Mouse (Mus musculus): Measurements from ENCODE around the gene Pon1. TPM values are rescaled to one million over a fixed set of nuclear protein-coding genes. Genes with fewer than 3 reads are reported as not detected.

The Pon1 gene
- polyA plus RNA-seq, 1 experiment from 2014 or later: 11.1 TPM

GRCm38 (mm10) chr6:5156541-5157425 lies 37.0 kb downstream of the Pon1 start:
- Histone ChIP-seq H3K4me1 (no peaks in the 10 kb centered on the region), H3K27ac (replicated peaks) (no peak overlapping the region), H3K36me3 (0 out of 2 replicates have a peak, but pooled peaks cover 10% of the 10 kb centered on the region), H3K4me3 (replicated peaks) (no peak overlapping the region), H3K4me2 (replicated peaks) (no peak overlapping the region), H3K9me3 (replicated peaks) (no peaks in the 10 kb centered on the region), H3K27me3 (no peaks in the 10 kb centered on the region), H3K9ac (no peak overlapping the region)
- no peak for ATAC-seq (ENCODE audit: insufficient number of reproducible peaks, low FRiP score, low TSS enrichment, low read depth)
- 76% methylated on average over 6 of the region's 6 CpGs for WGBS

DNA sequence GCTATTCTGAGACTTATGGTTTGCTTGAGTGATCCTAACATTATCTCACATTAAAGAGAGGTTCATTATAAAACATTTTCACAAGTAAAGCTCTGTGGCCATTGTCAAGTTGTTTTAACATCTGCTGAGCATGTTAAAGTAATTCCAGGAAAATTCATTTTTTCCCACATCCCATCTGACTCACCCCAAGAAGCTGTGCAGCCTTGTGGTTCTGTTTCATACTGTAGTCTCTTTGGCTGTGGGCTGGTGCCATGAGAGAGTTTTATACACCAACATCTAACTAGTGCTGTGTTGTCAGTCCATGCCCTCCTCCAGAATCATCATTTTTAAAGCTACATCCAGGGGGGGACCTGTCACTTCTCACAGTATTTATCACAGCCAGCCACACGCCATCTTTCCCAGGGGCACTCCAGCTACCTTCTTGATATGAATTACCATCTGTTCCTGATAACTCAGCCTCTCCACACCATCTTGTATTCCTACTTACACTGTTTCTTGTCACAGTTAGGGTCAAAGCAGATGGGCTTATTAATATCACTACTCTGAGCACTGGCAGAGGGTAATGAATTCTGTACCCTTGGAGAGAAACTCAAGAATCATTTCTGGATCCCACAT lies 38.3 kb downstream of the Pon1 start:
- ATAC-seq (ENCODE audit: insufficient number of reproducible peaks, low FRiP score, low TSS enrichment, low read depth): no peak
- H3K36me3 ChIP-seq: 0 out of 2 replicates have a peak, but pooled peaks cover 10% of the 10 kb centered on the region
- no peak overlapping the region for H3K4me3 ChIP-seq (replicated peaks)
- no peak overlapping the region for H3K4me2 ChIP-seq (replicated peaks)
- H3K9me3 ChIP-seq (replicated peaks): no peaks in the 10 kb centered on the region
- no peaks in the 10 kb centered on the region for H3K4me1 ChIP-seq
- no peaks in the 10 kb centered on the region for H3K27me3 ChIP-seq
- no peak overlapping the region for H3K9ac ChIP-seq
- no peak overlapping the region for H3K27ac ChIP-seq (replicated peaks)
- WGBS: 81% methylated on average over 1 of the region's 1 CpGs

- Histone ChIP-seq H3K27ac (replicated peaks) (no peak overlapping the region), H3K4me1 (no peaks in the 10 kb centered on the region), H3K4me3 (replicated peaks) (no peak overlapping the region), H3K27me3 (no peaks in the 10 kb centered on the region), H3K9ac (no peak overlapping the region), H3K36me3 (0 out of 2 replicates have a peak, but pooled peaks cover 10% of the 10 kb centered on the region), H3K4me2 (replicated peaks) (no peak overlapping the region), H3K9me3 (replicated peaks) (no peaks in the 10 kb centered on the region)
- ATAC-seq (ENCODE audit: insufficient number of reproducible peaks, low FRiP score, low TSS enrichment, low read depth): no peak
- 87% methylated on average over 6 of the region's 6 CpGs for WGBS
Measured at GRCm38 (mm10) chr6:5154786-5155185, 39.0 kb downstream of the Pon1 start.

GRCm38 (mm10) chr6:5152185-5152584 lies 41.6 kb downstream of the Pon1 start:
- H3K9ac ChIP-seq: no peak overlapping the region
- no peaks in the 10 kb centered on the region for H3K9me3 ChIP-seq (replicated peaks)
- WGBS: 92% methylated on average over 2 of the region's 2 CpGs
- no peaks in the 10 kb centered on the region for H3K27me3 ChIP-seq
- no peak overlapping the region for H3K27ac ChIP-seq (replicated peaks)
- H3K4me2 ChIP-seq (replicated peaks): no peak overlapping the region
- no peak for ATAC-seq (ENCODE audit: insufficient number of reproducible peaks, low FRiP score, low TSS enrichment, low read depth)
- no peaks in the 10 kb centered on the region for H3K4me1 ChIP-seq
- H3K36me3 ChIP-seq: no peaks in the 10 kb centered on the region
- no peak overlapping the region for H3K4me3 ChIP-seq (replicated peaks)

DNA sequence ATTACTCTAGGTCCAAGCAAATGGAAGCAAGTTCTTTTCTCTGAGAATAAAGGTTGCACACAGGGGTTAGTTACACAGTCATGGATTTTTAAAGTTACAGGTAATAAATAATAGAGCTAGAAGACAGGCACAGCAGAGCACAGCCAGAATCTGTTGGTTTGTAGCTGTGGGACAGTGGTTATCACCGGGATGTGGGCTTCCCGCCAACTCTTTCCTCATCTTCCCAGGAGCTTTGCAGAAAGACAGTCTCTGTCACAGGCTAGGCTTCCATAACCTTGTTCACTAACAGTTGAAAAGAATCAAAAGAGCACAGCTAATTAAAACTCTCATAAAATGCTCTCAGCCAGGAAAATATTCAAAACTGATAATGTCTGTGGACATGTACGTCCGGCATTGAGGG lies 42.6 kb downstream of the Pon1 start:
- WGBS: 82% methylated on average over 4 of the region's 4 CpGs
- no peak for ATAC-seq (ENCODE audit: insufficient number of reproducible peaks, low FRiP score, low TSS enrichment, low read depth)
- H3K36me3 ChIP-seq: no peaks in the 10 kb centered on the region
- H3K9ac ChIP-seq: no peak overlapping the region
- no peaks in the 10 kb centered on the region for H3K4me1 ChIP-seq
- no peaks in the 10 kb centered on the region for H3K9me3 ChIP-seq (replicated peaks)
- no peak overlapping the region for H3K27ac ChIP-seq (replicated peaks)
- no peak overlapping the region for H3K4me3 ChIP-seq (replicated peaks)
- H3K27me3 ChIP-seq: no peaks in the 10 kb centered on the region
- no peak overlapping the region for H3K4me2 ChIP-seq (replicated peaks)

DNA sequence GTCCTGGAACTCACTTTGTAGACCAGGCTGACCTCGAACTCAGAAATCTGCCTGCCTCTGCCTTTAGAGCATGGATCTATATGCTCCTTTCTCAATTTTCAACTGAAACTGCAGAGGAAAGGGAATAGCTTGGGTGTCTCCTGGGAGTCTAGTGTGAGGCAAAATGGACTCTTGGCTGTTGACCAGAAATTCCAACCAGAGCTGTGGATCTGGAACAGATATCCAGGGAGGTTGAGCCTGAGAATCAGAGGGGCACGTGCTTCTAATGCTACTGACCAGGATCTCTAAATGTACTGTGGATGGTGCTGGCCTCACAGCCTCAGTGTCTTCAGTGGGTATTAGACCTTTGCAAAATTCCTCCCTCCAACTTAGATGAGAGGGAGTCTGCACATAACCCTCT lies 43.8 kb downstream of the Pon1 start:
- Histone ChIP-seq H3K36me3 (no peaks in the 10 kb centered on the region), H3K9ac (no peak overlapping the region), H3K4me1 (no peaks in the 10 kb centered on the region), H3K27ac (replicated peaks) (no peak overlapping the region), H3K9me3 (replicated peaks) (no peaks in the 10 kb centered on the region), H3K4me3 (replicated peaks) (no peak overlapping the region), H3K4me2 (replicated peaks) (no peak overlapping the region), H3K27me3 (no peaks in the 10 kb centered on the region)
- ATAC-seq (ENCODE audit: insufficient number of reproducible peaks, low FRiP score, low TSS enrichment, low read depth): no peak
- WGBS: 68% methylated on average over 2 of the region's 2 CpGs

- Histone ChIP-seq H3K4me1 (no peaks in the 10 kb centered on the region), H3K9ac (no peak overlapping the region), H3K9me3 (replicated peaks) (no peaks in the 10 kb centered on the region), H3K4me3 (replicated peaks) (no peak overlapping the region), H3K36me3 (no peaks in the 10 kb centered on the region), H3K27ac (replicated peaks) (no peak overlapping the region), H3K27me3 (no peaks in the 10 kb centered on the region), H3K4me2 (replicated peaks) (no peak overlapping the region)
- no peak for ATAC-seq (ENCODE audit: insufficient number of reproducible peaks, low FRiP score, low TSS enrichment, low read depth)
- 68% methylated on average over 13 of the region's 13 CpGs for WGBS
Measured at GRCm38 (mm10) chr6:5147488-5148142, 46.1 kb downstream of the Pon1 start.

DNA sequence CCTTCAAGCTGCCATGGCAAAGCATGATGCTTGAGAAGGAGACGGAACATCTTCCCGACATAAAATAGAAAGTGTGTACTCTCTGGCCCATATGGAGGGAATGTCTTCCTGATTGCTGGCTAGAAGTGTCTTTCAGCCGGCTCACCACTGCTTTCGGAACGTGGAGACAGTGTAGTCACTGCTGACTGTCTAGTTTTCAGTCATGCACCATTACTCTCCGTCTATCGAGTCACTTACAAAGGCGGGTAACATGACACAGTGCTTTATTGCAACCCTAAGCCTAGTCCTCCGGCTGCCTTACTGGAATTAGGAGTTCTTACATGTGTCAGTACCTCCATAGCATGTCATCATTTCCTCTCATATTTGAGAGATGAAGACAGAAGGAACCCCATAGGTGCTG lies 54.1 kb downstream of the Pon1 start:
- Histone ChIP-seq H3K9ac (no peak overlapping the region), H3K27ac (replicated peaks) (no peak overlapping the region), H3K36me3 (no peaks in the 10 kb centered on the region), H3K4me1 (no peaks in the 10 kb centered on the region), H3K27me3 (no peaks in the 10 kb centered on the region), H3K4me2 (replicated peaks) (no peak overlapping the region), H3K4me3 (replicated peaks) (no peak overlapping the region), H3K9me3 (replicated peaks) (no peaks in the 10 kb centered on the region)
- WGBS: 79% methylated on average over 9 of the region's 9 CpGs
- no peak for ATAC-seq (ENCODE audit: insufficient number of reproducible peaks, low FRiP score, low TSS enrichment, low read depth)

GRCm38 (mm10) chr6:5138875-5139631 lies 54.7 kb downstream of the Pon1 start:
- ATAC-seq (ENCODE audit: insufficient number of reproducible peaks, low FRiP score, low TSS enrichment, low read depth): no peak
- no peaks in the 10 kb centered on the region for H3K36me3 ChIP-seq

GRCm38 (mm10) chr6:5136046-5136445 lies 57.7 kb downstream of the Pon1 start:
- no peaks in the 10 kb centered on the region for H3K36me3 ChIP-seq
- no peaks in the 10 kb centered on the region for H3K9me3 ChIP-seq (replicated peaks)
- no peak for ATAC-seq (ENCODE audit: insufficient number of reproducible peaks, low FRiP score, low TSS enrichment, low read depth)
- WGBS: 75% methylated on average over 6 of the region's 6 CpGs
- H3K27ac ChIP-seq (replicated peaks): no peak overlapping the region
- no peaks in the 10 kb centered on the region for H3K27me3 ChIP-seq
- H3K4me1 ChIP-seq: no peaks in the 10 kb centered on the region
- no peak overlapping the region for H3K4me2 ChIP-seq (replicated peaks)
- no peak overlapping the region for H3K4me3 ChIP-seq (replicated peaks)
- H3K9ac ChIP-seq: no peak overlapping the region

More at GRCm38 (mm10) chr6:5138875-5139631, 54.7 kb downstream of the Pon1 start:
- H3K27me3 ChIP-seq: no peaks in the 10 kb centered on the region
- no peaks in the 10 kb centered on the region for H3K4me1 ChIP-seq
- H3K9ac ChIP-seq: no peak overlapping the region
- H3K4me2 ChIP-seq (replicated peaks): no peak overlapping the region
- 69% methylated on average over 12 of the region's 12 CpGs for WGBS
- no peaks in the 10 kb centered on the region for H3K9me3 ChIP-seq (replicated peaks)
- no peak overlapping the region for H3K27ac ChIP-seq (replicated peaks)
- H3K4me3 ChIP-seq (replicated peaks): no peak overlapping the region

DNA sequence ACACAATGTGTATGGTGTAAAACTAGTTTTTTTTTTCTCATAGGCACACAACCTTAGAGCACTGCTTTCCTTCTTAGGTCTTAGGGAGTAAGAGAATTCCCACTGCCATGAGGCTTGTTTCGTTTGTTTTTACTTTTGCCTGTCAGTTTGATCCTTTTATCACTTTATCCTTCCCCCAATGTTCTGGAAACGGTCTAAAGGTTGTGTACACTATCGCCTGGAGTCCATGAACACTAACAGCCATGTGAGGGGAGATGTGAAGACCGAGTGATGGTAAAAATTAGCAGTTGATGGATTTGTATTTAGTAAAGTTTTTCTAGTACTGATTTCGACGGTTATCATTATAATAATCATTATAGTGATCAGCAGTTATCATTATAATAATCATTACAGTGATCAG lies 58.8 kb downstream of the Pon1 start:
- Histone ChIP-seq H3K4me3 (replicated peaks) (no peak overlapping the region), H3K27ac (replicated peaks) (no peak overlapping the region), H3K9me3 (replicated peaks) (no peaks in the 10 kb centered on the region), H3K4me1 (no peaks in the 10 kb centered on the region), H3K27me3 (no peaks in the 10 kb centered on the region), H3K4me2 (replicated peaks) (no peak overlapping the region), H3K9ac (no peak overlapping the region), H3K36me3 (no peaks in the 10 kb centered on the region)
- WGBS: 78% methylated on average over 6 of the region's 6 CpGs
- no peak for ATAC-seq (ENCODE audit: insufficient number of reproducible peaks, low FRiP score, low TSS enrichment, low read depth)

Measured in embryonic facial prominence, embryonic 15.5 days (tissue).